In genomic region chr5:137526192-137526936, GRCm38 (mm10) we compare ENCODE assay signal across 7 mouse cellular contexts. TPM values are rescaled to one million over a fixed set of nuclear protein-coding genes. Genes with fewer than 3 reads are reported as not detected.
DNase-seq lines count a peak whose midpoint lies in the region; ATAC-seq lines count a peak whose summit lies in the region.

No protein-coding gene starts in this region.

- DNase-seq in left cerebral cortex, postnatal 4 days = peak; percentile 79
- no peak for DNase-seq in left cerebral cortex, adult 11 months (ENCODE audit: low spot score)
- DNase-seq in brain, adult 2 months (ENCODE audit: low read depth, low spot score) = peak; percentile 59
- DNase-seq in right cerebral cortex, postnatal 14 days = peak; percentile 42

- 40% methylated on average over 16 of the region's 16 CpGs for WGBS in intestine, embryonic 16.5 days
- 48% methylated on average over 16 of the region's 16 CpGs for WGBS in lung, embryonic 16.5 days

- no peaks in the 10 kb centered on the region for H3K9me3 ChIP-seq in intestine, embryonic 16.5 days (ENCODE audit: control insufficient read depth, low read length)
- no peaks in the 10 kb centered on the region for H3K9me3 ChIP-seq in lung, embryonic 16.5 days (ENCODE audit: control insufficient read depth, low read length)

- peaks cover 15% of the 10 kb centered on the region for H3K4me1 ChIP-seq in intestine, embryonic 16.5 days (ENCODE audit: control insufficient read depth, insufficient read depth, low read length)
- peaks cover 17% of the 10 kb centered on the region for H3K4me1 ChIP-seq in lung, embryonic 16.5 days (replicated peaks; ENCODE audit: control insufficient read depth, insufficient read depth, low read length)

- 0 out of 2 replicates have a peak overlapping the region, but pooled peaks have one; percentile 21 for H3K27ac ChIP-seq in intestine, embryonic 16.5 days (ENCODE audit: low read length)
- H3K27ac ChIP-seq in lung, embryonic 16.5 days (ENCODE audit: low read length) = peak overlapping the region; percentile 36; the same call in 1 of the 2 replicates

- H3K36me3 ChIP-seq in intestine, embryonic 16.5 days (ENCODE audit: control insufficient read depth, insufficient read depth, low read length) = peaks cover 56% of the 10 kb centered on the region
- peaks cover 77% of the 10 kb centered on the region for H3K36me3 ChIP-seq in lung, embryonic 16.5 days (ENCODE audit: control insufficient read depth, insufficient read depth, low read length)

- 0 out of 2 replicates have a peak overlapping the region, but pooled peaks have one; percentile 13 for H3K9ac ChIP-seq in intestine, embryonic 16.5 days (ENCODE audit: low read depth, low read length)
- no peak overlapping the region for H3K9ac ChIP-seq in lung, embryonic 16.5 days (ENCODE audit: low read length)

- H3K4me2 ChIP-seq in intestine, embryonic 16.5 days (ENCODE audit: low read depth, low read length) = no peak overlapping the region
- no peak overlapping the region for H3K4me2 ChIP-seq in lung, embryonic 16.5 days (ENCODE audit: low read depth, low read length)

- 0 out of 2 replicates have a peak, but pooled peaks have one; percentile 29 for ATAC-seq in erythroid progenitor cell, adult 5-6 weeks (replicated peaks; ENCODE audit: low FRiP score, poor library complexity, severe bottlenecking)
- 0 out of 2 replicates have a peak, but pooled peaks have one; percentile 16 for ATAC-seq in intestine, embryonic 16.5 days
- no peak for ATAC-seq in lung, embryonic 16.5 days (ENCODE audit: low read depth)

- no peak overlapping the region for H3K4me3 ChIP-seq in intestine, embryonic 16.5 days (ENCODE audit: low read length)
- no peak overlapping the region for H3K4me3 ChIP-seq in lung, embryonic 16.5 days (ENCODE audit: low read length)

- intact Hi-C loops in left cerebral cortex, postnatal 4 days (cut with DNase I) = no loop called here

- no peaks in the 10 kb centered on the region for H3K27me3 ChIP-seq in intestine, embryonic 16.5 days (replicated peaks; ENCODE audit: control insufficient read depth, insufficient read depth, low read length)
- H3K27me3 ChIP-seq in lung, embryonic 16.5 days (ENCODE audit: control insufficient read depth, insufficient read depth, low read depth, low read length) = no peaks in the 10 kb centered on the region

RNA-seq across cellular contexts. Expression of gene Epo, which starts 6.7 kb away (rescaled TPM):
- not detected for total RNA-seq in left cerebral cortex, postnatal 4 days (2021)
- not detected in 2 replicates for total RNA-seq in erythroid progenitor cell, adult 5-6 weeks (2015; ENCODE audit: low replicate concordance)
- not detected in 2 replicates for total RNA-seq in erythroid progenitor cell, adult 5-6 weeks (2017; ENCODE audit: low replicate concordance)
- 0.20 and 0.40 TPM in 2 replicates for polyA plus RNA-seq in intestine, embryonic 16.5 days (2015; fragmentation: Nextera tagmentation; extraction: Ambion mirVana)
- polyA plus RNA-seq in lung, embryonic 16.5 days (2015; fragmentation: Nextera tagmentation; extraction: Ambion mirVana) = 0.31 and 0.98 TPM in 2 replicates

RNA-seq across cellular contexts. Expression of gene Gnb2, which starts 6.9 kb away (rescaled TPM):
- 1,000 to 10,000 TPM; 1,140 to 1,206 TPM for total RNA-seq in left cerebral cortex, postnatal 4 days (2021)
- 253 and 262 TPM in 2 replicates for total RNA-seq in erythroid progenitor cell, adult 5-6 weeks (2015; ENCODE audit: low replicate concordance)
- total RNA-seq in erythroid progenitor cell, adult 5-6 weeks (2017; ENCODE audit: low replicate concordance) = 152 and 170 TPM in 2 replicates
- 354 and 363 TPM in 2 replicates for polyA plus RNA-seq in intestine, embryonic 16.5 days (2015; fragmentation: Nextera tagmentation; extraction: Ambion mirVana)
- polyA plus RNA-seq in lung, embryonic 16.5 days (2015; fragmentation: Nextera tagmentation; extraction: Ambion mirVana) = 379 and 400 TPM in 2 replicates

RNA-seq across cellular contexts. Expression of gene Gigyf1, which starts 8.0 kb away (rescaled TPM):
- total RNA-seq in left cerebral cortex, postnatal 4 days (2021) = 10 to 100 TPM; 56.5 to 63.6 TPM
- total RNA-seq in erythroid progenitor cell, adult 5-6 weeks (2015; ENCODE audit: low replicate concordance) = 5.4 and 5.8 TPM in 2 replicates
- total RNA-seq in erythroid progenitor cell, adult 5-6 weeks (2017; ENCODE audit: low replicate concordance) = 8.1 and 11.2 TPM in 2 replicates
- polyA plus RNA-seq in intestine, embryonic 16.5 days (2015; fragmentation: Nextera tagmentation; extraction: Ambion mirVana) = 7.4 and 7.8 TPM in 2 replicates
- 10.7 and 10.9 TPM in 2 replicates for polyA plus RNA-seq in lung, embryonic 16.5 days (2015; fragmentation: Nextera tagmentation; extraction: Ambion mirVana)

RNA-seq across cellular contexts. Expression of gene Pop7, which starts 24.0 kb away (rescaled TPM):
- total RNA-seq in left cerebral cortex, postnatal 4 days (2021) = 10 to 100 TPM; 33.7 to 37.6 TPM
- total RNA-seq in erythroid progenitor cell, adult 5-6 weeks (2015; ENCODE audit: low replicate concordance) = 2.9 and 23.5 TPM in 2 replicates
- 0.38 and 10.8 TPM in 2 replicates for total RNA-seq in erythroid progenitor cell, adult 5-6 weeks (2017; ENCODE audit: low replicate concordance)
- polyA plus RNA-seq in intestine, embryonic 16.5 days (2015; fragmentation: Nextera tagmentation; extraction: Ambion mirVana) = 58.6 and 62.1 TPM in 2 replicates
- polyA plus RNA-seq in lung, embryonic 16.5 days (2015; fragmentation: Nextera tagmentation; extraction: Ambion mirVana) = 50.4 and 54.4 TPM in 2 replicates

RNA-seq across cellular contexts. Expression of gene Actl6b, which starts 27.0 kb away (rescaled TPM):
- total RNA-seq in left cerebral cortex, postnatal 4 days (2021) = 100 to 1,000 TPM; 151 to 176 TPM
- total RNA-seq in erythroid progenitor cell, adult 5-6 weeks (2015; ENCODE audit: low replicate concordance) = not detected in 2 replicates
- not detected in 2 replicates for total RNA-seq in erythroid progenitor cell, adult 5-6 weeks (2017; ENCODE audit: low replicate concordance)
- 4.4 TPM in 2 replicates for polyA plus RNA-seq in intestine, embryonic 16.5 days (2015; fragmentation: Nextera tagmentation; extraction: Ambion mirVana)
- polyA plus RNA-seq in lung, embryonic 16.5 days (2015; fragmentation: Nextera tagmentation; extraction: Ambion mirVana) = 0.51 and 0.60 TPM in 2 replicates

Comparison
In these comparisons a context has a peak if more than half of its experiments do, and no peak if none do; other contexts are left out.
1. RNA of gene Gnb2, which starts 6.9 kb away (total RNA-seq): 1,140 to 1,206 TPM in left cerebral cortex, postnatal 4 days; 152 to 262 TPM in erythroid progenitor cell, adult 5-6 weeks; every median in the first group is over 4 times any median in the second.
2. RNA of gene Gigyf1, which starts 8.0 kb away (total RNA-seq): 56.5 to 63.6 TPM in left cerebral cortex, postnatal 4 days; 5.4 to 11.2 TPM in erythroid progenitor cell, adult 5-6 weeks; every median in the first group is over 4 times any median in the second.